Mouse (Mus musculus) stomach, postnatal 0 days (tissue): ENCODE data around the gene Hoxd12. TPM values are rescaled to one million over a fixed set of nuclear protein-coding genes. Genes with fewer than 3 reads are reported as not detected.
A peak's percentile ranks its signal among the peaks of the same experiment; 100 is the strongest.

Experiments used
- ATAC-seq: fragments of 200-750 bp; cut with Nextera tagmentation; 2 replicates; pipeline ENCODE4 v1.8.0; 2017; ENCODE audit not compliant: low FRiP score, low TSS enrichment
- DNase-seq: peaks from one replicate; pipeline ENCODE4 v3.0.0-alpha.2; 2016; ENCODE audit warnings: low spot score
- H3K27ac ChIP-seq: fragments of 300-500 bp; sonication (generic); replicated peaks from 2 replicates; pipeline ENCODE4 v1.5.1; 2014; ENCODE audit warnings: mild to moderate bottlenecking, control low read depth
- H3K27me3 ChIP-seq: fragments of 300-500 bp; sonication (generic); 2 replicates; pipeline ENCODE4 v1.6.1; 2014; ENCODE audit warnings: low read length; ENCODE audit not compliant: control insufficient read depth, insufficient read depth
- H3K36me3 ChIP-seq: fragments of 300-500 bp; sonication (generic); 2 replicates; pipeline ENCODE4 v1.6.1; 2014; ENCODE audit warnings: low read length, mixed read lengths; ENCODE audit not compliant: control insufficient read depth, insufficient read depth
- H3K4me1 ChIP-seq: fragments of 300-500 bp; sonication (generic); replicated peaks from 2 replicates; pipeline ENCODE4 v1.6.1; 2014; ENCODE audit warnings: antibody characterized with exemption; ENCODE audit not compliant: control insufficient read depth, insufficient read depth
- H3K4me2 ChIP-seq: fragments of 300-500 bp; sonication (generic); replicated peaks from 2 replicates; pipeline ENCODE4 v1.6.1; 2014; ENCODE audit warnings: low read depth, mild to moderate bottlenecking, control low read depth, moderate library complexity
- H3K4me3 ChIP-seq: fragments of 300-500 bp; sonication (generic); 2 replicates; pipeline ENCODE4 v1.5.1; 2014; ENCODE audit warnings: low read depth, low read length, control low read depth
- H3K9ac ChIP-seq: fragments of 300-500 bp; sonication (generic); 2 replicates; pipeline ENCODE4 v1.6.1; 2014; ENCODE audit warnings: mild to moderate bottlenecking, low read length, control low read depth, mixed read lengths
- H3K9me3 ChIP-seq: fragments of 300-500 bp; sonication (generic); 2 replicates; pipeline ENCODE4 v1.6.1; 2016; ENCODE audit warnings: low read length; ENCODE audit not compliant: control insufficient read depth
- CTCF ChIP-seq: IDR thresholded peaks from 2 replicates; pipeline ENCODE4 v1.5.1; 2016; ENCODE audit warnings: antibody characterized with exemption, low read depth, mild to moderate bottlenecking, moderate library complexity
- EP300 ChIP-seq: optimal IDR thresholded peaks from 2 replicates; pipeline ENCODE3; 2016; ENCODE audit warnings: antibody characterized with exemption
- WGBS: fragments of 180-500 bp; shearing (Covaris S2); extraction: QIAGEN DNeasy Blood & Tissue Kit; methylation state at CpG from one replicate; pipeline ENCODE4 v1.1.7; 2014; 5-methylcytosine and 5-hydroxymethylcytosine counted together
- polyA plus RNA-seq: library from polyadenylated mRNA; unstranded; fragments of >200 nt; fragmentation: Nextera tagmentation; extraction: Ambion mirVana; gene quantifications from 2 replicates; pipeline ENCODE4 v1.2.1, GENCODE M21; 2015

The Hoxd12 gene
- polyA plus RNA-seq, 1 experiment from 2014 or later, result not detected

- no peaks in the 10 kb centered on the region for H3K36me3 ChIP-seq
- no peaks in the 10 kb centered on the region for H3K4me1 ChIP-seq
- DNase-seq, result no peak
- no peak overlapping the region for H3K27ac ChIP-seq
- H3K4me3 ChIP-seq, result no peak overlapping the region
- ATAC-seq, result no peak
- no peak for TF ChIP-seq EP300
- TF ChIP-seq CTCF, result no peak
- peaks cover 39% of the 10 kb centered on the region for H3K27me3 ChIP-seq
- H3K4me2 ChIP-seq, result no peak overlapping the region
- 23% methylated on average over 10 of the region's 10 CpGs for WGBS
- no peaks in the 10 kb centered on the region for H3K9me3 ChIP-seq
- no peak overlapping the region for H3K9ac ChIP-seq
These were observed 28.5 kb downstream of the Hoxd12 start for GRCm38 (mm10) chr2:74703317-74703716.

- Histone ChIP-seq H3K4me1 (no peaks in the 10 kb centered on the region), H3K9me3 (no peaks in the 10 kb centered on the region), H3K4me3 (no peak overlapping the region), H3K27ac (no peak overlapping the region), H3K4me2 (no peak overlapping the region), H3K9ac (no peak overlapping the region), H3K36me3 (no peaks in the 10 kb centered on the region), H3K27me3 (peaks cover 37% of the 10 kb centered on the region)
- 13% methylated on average over 26 of the region's 26 CpGs for WGBS
- DNase-seq, result no peak
- TF ChIP-seq EP300, result no peak
- no peak for TF ChIP-seq CTCF
- no peak for ATAC-seq
These were observed 29.0 kb downstream of the Hoxd12 start for GRCm38 (mm10) chr2:74703720-74704392.

GRCm38 (mm10) chr2:74704393-74704998 lies 29.7 kb downstream of the Hoxd12 start, which contains the start of gene Hoxd8:
Gene Hoxd8, plus strand, starts transcription at chr2:74704615.
- no peaks in the 10 kb centered on the region for H3K36me3 ChIP-seq
- 2% methylated on average over 34 of the region's 52 CpGs for WGBS
- peak within 1 kb of the TSS; percentile 53 for H3K9ac ChIP-seq
- peak within 1 kb of the TSS; percentile 63 for H3K4me2 ChIP-seq
- H3K9me3 ChIP-seq, result no peaks in the 10 kb centered on the region
- TF ChIP-seq CTCF, result no peak
- no peak for TF ChIP-seq EP300
- no peak for DNase-seq
- peaks cover 40% of the 10 kb centered on the region for H3K27me3 ChIP-seq
- H3K27ac ChIP-seq, result peak within 1 kb of the TSS; percentile 70
- H3K4me1 ChIP-seq, result no peaks in the 10 kb centered on the region
- peak within 1 kb of the TSS; percentile 44 for H3K4me3 ChIP-seq
- ATAC-seq, result 0 out of 2 replicates have a peak, but pooled peaks have one; percentile 9

GRCm38 (mm10) chr2:74704999-74705466 lies 30.2 kb downstream of the Hoxd12 start:
- TF ChIP-seq EP300, result no peak
- no peak for TF ChIP-seq CTCF
- no peaks in the 10 kb centered on the region for H3K4me1 ChIP-seq
- ATAC-seq, result peak; percentile 68

GRCm38 (mm10) chr2:74705467-74706089 lies 30.8 kb downstream of the Hoxd12 start:
- Histone ChIP-seq H3K9ac (peak overlapping the region; percentile 53), H3K4me2 (peak overlapping the region; percentile 63), H3K36me3 (no peaks in the 10 kb centered on the region), H3K4me3 (peak overlapping the region; percentile 44), H3K4me1 (no peaks in the 10 kb centered on the region), H3K27me3 (peaks cover 42% of the 10 kb centered on the region), H3K27ac (peak overlapping the region; percentile 70), H3K9me3 (no peaks in the 10 kb centered on the region)
- DNase-seq, result no peak
- under 1% methylated on average over 58 of the region's 85 CpGs for WGBS
- TF ChIP-seq EP300, result no peak
- no peak; the same call in 1 of the 2 replicates for ATAC-seq

More at GRCm38 (mm10) chr2:74704999-74705466, 30.2 kb downstream of the Hoxd12 start:
- H3K36me3 ChIP-seq, result no peaks in the 10 kb centered on the region
- peak overlapping the region; percentile 63 for H3K4me2 ChIP-seq
- peak overlapping the region; percentile 70 for H3K27ac ChIP-seq
- H3K9me3 ChIP-seq, result no peaks in the 10 kb centered on the region
- peaks cover 43% of the 10 kb centered on the region for H3K27me3 ChIP-seq
- H3K4me3 ChIP-seq, result peak overlapping the region; percentile 44
- H3K9ac ChIP-seq, result peak overlapping the region; percentile 53
- 0% methylated on average over 37 of the region's 66 CpGs for WGBS
- no peak for DNase-seq
